Mouse (Mus musculus): ENCODE data around the gene Gpr37l1. TPM values are rescaled to one million over a fixed set of nuclear protein-coding genes. Genes with fewer than 3 reads are reported as not detected.

The Gpr37l1 gene
- total RNA-seq, 2 experiments from 2014 or later = 2.0 to 2.6 TPM

- no peak for DNase-seq
Observed at GRCm38 (mm10) chr1:135147702-135148058, 19.8 kb downstream of the Gpr37l1 start.

DNA sequence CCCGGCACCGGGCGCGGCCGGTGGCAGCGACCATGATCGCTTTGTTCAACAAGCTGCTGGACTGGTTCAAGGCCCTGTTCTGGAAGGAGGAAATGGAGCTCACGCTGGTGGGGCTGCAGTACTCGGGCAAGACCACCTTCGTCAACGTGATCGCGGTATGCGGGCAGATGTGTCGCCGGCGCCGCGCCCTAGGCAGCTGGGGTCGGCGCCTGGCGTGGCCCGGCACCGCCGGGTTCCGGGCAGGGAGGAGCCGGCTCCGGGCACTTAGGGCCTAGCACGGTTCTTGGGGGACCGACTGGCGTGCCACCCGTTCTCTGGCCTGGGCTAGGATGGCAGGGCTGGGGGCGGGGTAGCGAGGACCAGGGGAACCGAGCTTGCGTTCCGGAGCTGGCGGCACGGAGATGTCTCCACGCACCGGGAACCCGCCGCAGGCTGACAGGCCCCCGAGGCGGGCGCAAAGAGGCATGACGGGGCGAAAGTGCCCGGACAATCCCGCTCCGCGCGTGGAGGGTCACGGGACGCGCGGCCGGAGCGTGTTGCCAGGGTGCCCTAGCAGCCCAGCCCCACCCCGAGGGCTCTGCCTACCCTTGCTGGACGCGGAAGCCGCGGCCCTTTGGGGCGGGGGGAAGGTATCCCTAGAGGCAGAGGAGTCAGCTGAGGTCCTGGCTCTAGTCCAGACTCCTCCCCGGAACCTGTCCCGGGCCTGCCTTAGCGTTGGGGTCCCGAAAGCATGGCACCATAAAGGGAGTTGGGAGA lies 20.4 kb downstream of the Gpr37l1 start:
- peak; percentile 86 for DNase-seq

DNA sequence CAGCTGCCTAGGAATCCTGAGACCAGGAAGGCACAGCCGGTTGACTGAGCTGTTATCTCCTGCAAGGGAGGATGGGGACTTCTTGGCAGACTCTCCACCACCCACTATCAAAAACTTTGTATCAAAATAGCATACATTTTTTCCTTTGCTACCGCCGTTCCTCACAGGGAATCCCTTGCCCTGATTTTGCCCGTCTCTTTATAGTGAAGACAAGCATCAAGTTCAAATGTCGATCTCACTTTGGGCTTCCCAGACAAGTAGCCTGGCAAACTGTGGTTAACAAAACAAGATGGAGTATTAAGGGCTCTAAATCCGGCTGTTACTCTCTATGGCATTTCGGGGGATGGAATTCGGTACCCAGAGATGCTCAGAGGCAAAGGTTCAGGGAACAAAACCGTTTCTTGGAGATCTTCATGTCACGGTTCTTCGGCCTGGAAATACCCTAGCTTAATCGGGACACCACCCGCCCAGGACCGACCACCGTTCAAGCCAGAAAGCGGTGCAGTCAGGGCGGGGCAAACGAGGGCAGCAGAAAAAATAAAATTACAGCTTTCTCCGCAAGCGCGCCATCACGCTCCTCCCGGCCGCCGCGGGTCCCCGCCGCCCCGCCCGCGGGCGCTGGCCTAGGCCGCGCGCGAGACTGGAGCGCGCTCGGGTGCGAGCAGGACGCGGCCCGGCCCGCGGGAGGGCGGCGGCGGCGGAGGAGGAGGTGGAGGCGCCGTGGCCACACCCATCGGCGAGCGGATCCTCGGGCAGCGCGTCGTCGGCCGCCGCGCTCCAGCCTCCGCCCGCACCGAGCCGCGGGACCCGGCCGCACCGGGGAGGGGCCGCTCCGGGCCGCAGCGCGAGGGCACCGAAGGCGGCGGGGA lies 21.2 kb downstream of the Gpr37l1 start, which contains the start of gene Arl8a:
Gene Arl8a, plus strand, starts transcription at position 748 of the 869 bp plus-strand sequence.
- DNase-seq = peak; percentile 87

DNA sequence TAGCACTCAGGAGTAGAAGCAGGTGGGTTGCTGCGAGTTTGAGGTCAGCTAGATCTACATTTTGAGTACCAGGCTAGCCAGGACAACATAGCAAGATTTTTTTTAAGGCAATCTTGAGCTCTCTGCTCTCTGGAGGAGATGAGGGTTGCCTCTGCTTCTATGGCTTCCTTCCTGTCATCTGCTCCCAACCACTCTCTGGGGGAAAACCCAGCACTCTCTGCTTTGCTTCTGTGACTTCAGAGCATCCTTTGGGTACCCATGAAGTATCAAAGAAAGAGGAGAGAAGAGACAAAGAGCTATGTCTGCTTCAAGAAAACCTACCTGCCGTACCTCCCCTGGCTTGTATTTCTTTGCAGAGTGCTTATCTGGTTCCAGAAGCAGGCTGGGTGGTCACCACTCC lies 23.5 kb downstream of the Gpr37l1 start:
- DNase-seq = no peak

- no peak for DNase-seq
Observed at GRCm38 (mm10) chr1:135142452-135142851, 25.0 kb downstream of the Gpr37l1 start.

GRCm38 (mm10) chr1:135139906-135140305 lies 27.6 kb downstream of the Gpr37l1 start:
- no peak for DNase-seq

GRCm38 (mm10) chr1:135136500-135136899 lies 31.0 kb downstream of the Gpr37l1 start:
- peak; percentile 73 for DNase-seq

- no peak for DNase-seq
Observed at GRCm38 (mm10) chr1:135135111-135135787, 32.2 kb downstream of the Gpr37l1 start.

DNA sequence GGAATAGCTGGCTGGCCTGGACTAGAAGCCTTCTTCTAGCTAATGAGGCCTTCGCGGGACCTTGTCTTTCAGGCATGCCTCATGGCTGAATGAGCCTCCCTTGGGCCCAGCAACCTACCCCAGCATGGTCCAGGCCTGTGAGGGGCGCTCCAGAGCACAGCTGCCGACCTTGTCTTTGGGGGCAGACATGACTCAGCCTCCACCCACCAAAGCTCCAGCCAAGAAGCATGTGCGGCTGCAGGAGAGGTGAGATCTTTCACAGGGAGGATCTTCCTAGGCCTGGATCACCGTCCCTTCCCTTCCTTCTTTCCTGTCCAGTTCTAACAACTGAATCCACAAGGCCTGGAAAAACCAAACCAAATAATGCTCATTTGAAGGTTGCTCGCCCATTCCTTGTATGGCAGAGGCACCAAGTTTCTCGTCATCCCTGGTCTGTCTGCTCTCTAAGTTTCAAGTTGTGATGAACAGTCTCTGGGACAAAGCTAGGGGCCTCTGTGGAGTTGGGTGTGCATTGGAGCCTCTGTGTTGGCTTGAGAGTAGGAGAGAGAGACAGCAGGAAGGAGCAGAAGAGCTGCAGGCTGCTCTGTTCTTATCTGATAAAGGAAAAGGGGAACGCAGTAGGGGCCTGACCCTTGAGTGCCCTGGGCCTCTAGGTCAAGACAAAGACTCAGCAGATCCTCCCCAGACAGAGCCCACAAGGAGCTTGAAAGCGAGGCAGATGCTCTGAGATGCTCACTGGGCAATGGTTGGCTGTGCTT lies 33.6 kb downstream of the Gpr37l1 start:
- no peak for DNase-seq

DNA sequence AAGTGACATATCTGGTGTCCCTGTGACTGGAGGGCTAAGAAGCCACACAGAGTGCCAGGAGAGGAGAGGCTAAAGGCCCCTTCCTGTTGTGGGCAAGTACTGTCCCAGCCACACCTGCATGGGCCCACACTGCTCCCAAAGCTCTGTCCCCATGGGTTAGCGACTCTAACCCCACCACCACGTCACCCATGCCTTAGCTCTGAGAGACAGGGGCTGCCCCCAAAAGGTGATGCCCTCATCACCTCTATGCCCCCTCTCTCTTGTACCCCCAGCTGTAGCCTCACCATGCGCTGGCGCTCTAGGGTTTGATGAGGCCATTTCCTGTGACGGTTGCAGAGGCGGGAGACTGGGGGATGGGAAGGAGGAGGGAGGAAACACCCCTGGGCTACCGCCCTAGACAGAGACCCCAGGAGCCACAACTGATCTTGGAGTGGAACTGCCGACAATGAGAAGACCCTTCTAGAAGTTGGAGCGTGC lies 34.5 kb downstream of the Gpr37l1 start:
- DNase-seq = peak; percentile 5

DNA sequence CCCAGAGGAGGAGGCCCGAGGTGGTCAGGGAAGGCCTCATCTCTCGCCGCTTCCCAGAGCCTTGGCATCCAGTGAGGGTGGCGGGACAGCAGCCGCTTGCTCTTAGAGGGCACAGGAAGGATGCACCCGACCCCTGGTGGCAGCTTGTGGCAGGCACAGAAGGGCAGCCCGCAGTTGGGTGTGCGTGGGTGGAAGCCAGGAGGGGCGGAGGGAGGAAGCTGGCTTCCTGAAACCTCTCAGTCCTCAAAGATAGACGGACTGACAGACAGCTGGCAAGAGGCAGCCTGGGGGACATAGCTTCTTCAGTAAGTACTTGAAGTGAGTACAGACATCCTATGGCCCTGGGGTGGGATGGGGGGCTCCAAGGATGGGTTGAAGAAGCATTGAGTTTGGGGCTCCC lies 35.0 kb downstream of the Gpr37l1 start, which contains the start of gene Ptpn7:
Gene Ptpn7, plus strand, starts transcription at position 228 of the 400 bp plus-strand sequence.
- peak; percentile 76 for DNase-seq

- no peak for DNase-seq
Observed at GRCm38 (mm10) chr1:135131560-135131959, 35.9 kb downstream of the Gpr37l1 start.

GRCm38 (mm10) chr1:135131034-135131433 lies 36.4 kb downstream of the Gpr37l1 start:
- no peak for DNase-seq

- DNase-seq = no peak
Observed at GRCm38 (mm10) chr1:135130376-135131018, 37.0 kb downstream of the Gpr37l1 start.

GRCm38 (mm10) chr1:135129543-135130183 lies 37.8 kb downstream of the Gpr37l1 start:
- DNase-seq = no peak

DNA sequence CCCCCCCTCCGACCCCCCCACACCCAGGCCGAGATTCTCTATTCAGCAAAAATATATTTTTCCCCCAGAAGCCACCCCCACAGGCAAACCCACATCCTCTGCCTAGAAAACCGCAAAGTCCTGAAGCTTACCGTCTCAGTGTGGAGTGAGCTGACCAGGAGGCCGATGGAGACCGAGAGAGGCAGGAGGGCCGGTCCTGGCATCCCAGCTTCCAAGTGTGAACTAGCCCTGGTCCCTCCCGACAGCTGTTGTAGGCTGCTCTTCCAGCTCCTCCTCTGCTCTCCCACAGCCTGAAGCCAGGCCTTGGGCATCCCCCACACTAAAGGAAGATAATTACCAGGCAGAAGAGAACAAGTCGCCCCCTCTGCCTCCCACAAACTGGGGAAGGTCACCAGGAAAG lies 38.5 kb downstream of the Gpr37l1 start:
- DNase-seq = no peak

GRCm38 (mm10) chr1:135128011-135128441 lies 39.5 kb downstream of the Gpr37l1 start:
- no peak for DNase-seq

DNA sequence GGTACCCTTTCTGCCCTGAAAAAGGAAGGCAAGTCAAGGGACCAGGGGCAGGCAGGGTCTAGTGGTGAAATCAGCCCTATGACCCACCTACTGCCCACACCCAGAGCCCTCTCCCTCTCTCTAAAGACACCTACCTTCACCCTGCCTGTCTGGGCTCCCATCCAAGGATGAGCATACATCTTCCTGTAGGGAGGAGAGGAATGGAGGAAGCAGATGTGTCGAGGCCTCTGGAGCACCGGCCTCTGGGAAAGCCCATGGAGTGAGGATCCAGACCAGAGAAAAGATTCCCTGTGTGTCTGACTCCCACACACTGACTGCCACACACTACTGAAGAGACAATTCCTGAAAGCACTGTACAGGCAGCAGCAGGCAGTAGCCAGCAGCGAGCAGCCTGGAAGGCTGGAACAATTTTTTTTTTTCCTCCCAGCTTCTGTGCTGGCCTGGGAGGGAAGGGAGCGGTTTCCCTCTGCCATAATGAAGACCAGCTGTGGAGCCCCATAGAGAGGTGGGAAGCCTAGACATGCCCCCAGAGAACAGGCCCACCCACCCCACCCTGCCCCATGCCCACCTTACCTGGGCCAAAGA lies 40.9 kb downstream of the Gpr37l1 start:
- no peak for DNase-seq

- no peak for DNase-seq
Observed at GRCm38 (mm10) chr1:135125990-135126389, 41.5 kb downstream of the Gpr37l1 start.

All from gastrocnemius, postnatal 10 days (tissue).